Mouse (Mus musculus) B cell, adult 62 days (primary cell): ENCODE results near the gene Lhx5. TPM values are rescaled to one million over a fixed set of nuclear protein-coding genes. Genes with fewer than 3 reads are reported as not detected.

Experiments
- total RNA-seq: library from RNA; stranded (reverse); gene quantifications from 4 replicates; pipeline ENCODE4 v1.2.4, GENCODE M21; 2023

Gene Lhx5
- total RNA-seq = 0.21 TPM in 1 of 4 replicates, not detected in the others

GRCm38 (mm10) chr5:120431649-120432485, at the start of gene Lhx5:
Lhx5 (plus strand) TSS chr5:120431699.

GRCm38 (mm10) chr5:120472770-120473169, 41.3 kb downstream of the Lhx5 start, which contains the start of gene Sdsl:
Sdsl (minus strand) TSS chr5:120472810.

GRCm38 (mm10) chr5:120476296-120476695, 44.8 kb downstream of the Lhx5 start, which contains the start of gene Sds:
Sds (plus strand) TSS chr5:120476526.

Other genes starting within 250 kb of the Lhx5 start
- gene Sdsl, start 41.1 kb downstream of the Lhx5 start, total RNA-seq = not detected in 4 replicates
- gene Sds, start 44.8 kb downstream of the Lhx5 start, total RNA-seq = not detected in 4 replicates
- gene Plbd2, start 71.9 kb downstream of the Lhx5 start, total RNA-seq = 29.8 to 35.9 TPM (median 33.5 TPM) in 4 replicates
- gene Slc8b1, start 79.5 kb downstream of the Lhx5 start, total RNA-seq = 11.4 to 19.2 TPM (median 13.0 TPM) in 4 replicates
- gene Tpcn1, start 157.0 kb downstream of the Lhx5 start, total RNA-seq = 40.1 to 50.7 TPM (median 44.5 TPM) in 4 replicates
- not detected in 4 replicates for gene Iqcd, start 157.3 kb downstream of the Lhx5 start, total RNA-seq
- 4.4 to 7.2 TPM (median 5.3 TPM) in 4 replicates for gene Rita1, start 180.9 kb downstream of the Lhx5 start, total RNA-seq
- 159 to 178 TPM (median 172 TPM) in 4 replicates for gene Ddx54, start 181.0 kb downstream of the Lhx5 start, total RNA-seq
- gene Cfap73, start 202.5 kb downstream of the Lhx5 start, total RNA-seq = not detected in 4 replicates
- 48.7 to 62.6 TPM (median 52.0 TPM) in 4 replicates for gene Rasal1, start 217.1 kb downstream of the Lhx5 start, total RNA-seq